Mouse (Mus musculus) kidney, postnatal 0 days (tissue): Measurements from ENCODE around the gene Prdm10. TPM values are rescaled to one million over a fixed set of nuclear protein-coding genes. Genes with fewer than 3 reads are reported as not detected.

Experiments used
- ATAC-seq: fragments of 200-750 bp; cut with Nextera tagmentation; replicated peaks from 2 replicates; pipeline ENCODE4 v1.8.0; 2017; ENCODE audit warnings: low read depth, moderate number of reproducible peaks, moderate TSS enrichment, moderate library complexity; ENCODE audit not compliant: low FRiP score
- DNase-seq: peaks from one replicate; pipeline ENCODE4 v3.0.0-alpha.2; 2016; ENCODE audit warnings: low spot score
- H3K27ac ChIP-seq: fragments of 300-500 bp; sonication (generic); 2 replicates; pipeline ENCODE4 v1.5.1; 2014; ENCODE audit warnings: mild to moderate bottlenecking
- H3K27me3 ChIP-seq: fragments of 300-500 bp; sonication (generic); 2 replicates; pipeline ENCODE4 v1.6.1; 2014; ENCODE audit warnings: low read length, mixed read lengths; ENCODE audit not compliant: insufficient read depth
- H3K36me3 ChIP-seq: fragments of 300-500 bp; sonication (generic); 2 replicates; pipeline ENCODE4 v1.6.1; 2014; ENCODE audit warnings: low read length, mixed read lengths; ENCODE audit not compliant: insufficient read depth
- H3K4me1 ChIP-seq: fragments of 300-500 bp; sonication (generic); replicated peaks from 2 replicates; pipeline ENCODE4 v1.6.1; 2014; ENCODE audit warnings: antibody characterized with exemption, low read length, mixed read lengths; ENCODE audit not compliant: insufficient read depth
- H3K4me2 ChIP-seq: fragments of 300-500 bp; sonication (generic); 2 replicates; pipeline ENCODE4 v1.6.1; 2014; ENCODE audit warnings: mild to moderate bottlenecking, low read length, moderate library complexity, mixed read lengths
- H3K4me3 ChIP-seq: fragments of 300-500 bp; sonication (generic); replicated peaks from 2 replicates; pipeline ENCODE4 v1.5.1; 2014; ENCODE audit warnings: low read depth, low read length
- H3K9ac ChIP-seq: fragments of 300-500 bp; sonication (generic); 2 replicates; pipeline ENCODE4 v1.6.1; 2014; ENCODE audit warnings: low read depth, low read length
- H3K9me3 ChIP-seq: fragments of 300-500 bp; sonication (generic); replicated peaks from 2 replicates; pipeline ENCODE4 v1.6.1; 2016; ENCODE audit warnings: low read length, inconsistent platforms, mixed read lengths
- CTCF ChIP-seq: IDR thresholded peaks from 2 replicates; pipeline ENCODE4 v1.5.1; 2016; ENCODE audit warnings: antibody characterized with exemption, low read depth, mild to moderate bottlenecking, moderate library complexity
- WGBS: fragments of 180-500 bp; shearing (Covaris S2); extraction: QIAGEN DNeasy Blood & Tissue Kit; methylation state at CpG from one replicate; pipeline ENCODE4 v1.1.7; 2014; 5-methylcytosine and 5-hydroxymethylcytosine counted together
- polyA plus RNA-seq: library from polyadenylated mRNA; unstranded; fragments of >200 nt; fragmentation: Nextera tagmentation; extraction: Ambion mirVana; gene quantifications from 2 replicates; pipeline ENCODE4 v1.2.1, GENCODE M21; 2015

Gene Prdm10
- 1.9 TPM in 2 replicates for polyA plus RNA-seq

DNA sequence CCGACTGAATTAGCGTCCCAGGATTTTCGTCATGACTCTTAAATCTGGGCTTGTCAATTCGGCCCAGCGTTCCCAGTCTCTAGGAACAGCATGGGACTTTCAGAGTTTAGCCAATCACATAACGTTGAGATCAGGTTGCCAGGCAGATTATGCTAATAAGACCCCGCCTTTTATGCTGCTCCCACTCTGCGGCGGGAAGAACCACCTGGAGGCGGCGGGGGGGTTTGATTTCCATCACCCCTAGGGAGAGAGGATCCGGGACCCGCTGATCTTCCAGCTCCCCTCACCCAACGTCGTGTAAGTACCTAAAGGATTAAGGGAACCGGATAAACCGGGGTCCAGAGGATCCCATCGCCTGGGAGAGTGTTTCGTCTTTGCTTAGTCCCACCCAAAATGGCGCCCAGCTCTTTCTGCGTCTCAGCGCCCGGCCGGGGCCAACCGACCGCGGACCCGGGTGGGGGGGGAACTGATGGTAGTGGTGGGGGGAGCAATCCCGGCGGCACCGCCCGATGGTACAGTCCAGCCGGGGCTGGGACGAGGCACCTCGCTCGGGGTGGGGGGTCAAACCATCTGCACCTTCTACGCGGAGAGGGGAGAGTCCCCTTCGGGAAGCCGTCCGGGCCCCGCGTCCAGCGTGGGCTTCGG, at the start of gene Prdm10:
Gene Prdm10, plus strand, starts transcription at position 173 of the 645 bp plus-strand sequence.
- DNase-seq = peak; percentile 99
- under 1% methylated on average over 39 of the region's 45 CpGs for WGBS

GRCm38 (mm10) chr9:31235030-31235429, 45.3 kb upstream of the Prdm10 start:
- Histone ChIP-seq H3K4me2 (no peak overlapping the region), H3K4me1 (no peaks in the 10 kb centered on the region), H3K9ac (no peak overlapping the region), H3K9me3 (no peaks in the 10 kb centered on the region), H3K27ac (no peak overlapping the region), H3K36me3 (no peaks in the 10 kb centered on the region), H3K4me3 (no peak overlapping the region), H3K27me3 (no peaks in the 10 kb centered on the region)
- TF ChIP-seq CTCF = no peak
- WGBS = 44% methylated on average over 4 of the region's 4 CpGs
- ATAC-seq (no peak), DNase-seq (no peak)

More for the DNA sequence above, at the start of gene Prdm10:
- H3K27ac ChIP-seq = peak within 1 kb of the TSS; percentile 97
- no peaks in the 10 kb centered on the region for H3K9me3 ChIP-seq
- H3K27me3 ChIP-seq = no peaks in the 10 kb centered on the region
- TF ChIP-seq CTCF = no peak
- no peaks in the 10 kb centered on the region for H3K36me3 ChIP-seq
- ATAC-seq = peak; percentile 94
- H3K4me2 ChIP-seq = peak within 1 kb of the TSS; percentile 70
- peak within 1 kb of the TSS; percentile 75 for H3K4me3 ChIP-seq
- H3K9ac ChIP-seq = peak within 1 kb of the TSS; percentile 89
- peaks cover 16% of the 10 kb centered on the region for H3K4me1 ChIP-seq

DNA sequence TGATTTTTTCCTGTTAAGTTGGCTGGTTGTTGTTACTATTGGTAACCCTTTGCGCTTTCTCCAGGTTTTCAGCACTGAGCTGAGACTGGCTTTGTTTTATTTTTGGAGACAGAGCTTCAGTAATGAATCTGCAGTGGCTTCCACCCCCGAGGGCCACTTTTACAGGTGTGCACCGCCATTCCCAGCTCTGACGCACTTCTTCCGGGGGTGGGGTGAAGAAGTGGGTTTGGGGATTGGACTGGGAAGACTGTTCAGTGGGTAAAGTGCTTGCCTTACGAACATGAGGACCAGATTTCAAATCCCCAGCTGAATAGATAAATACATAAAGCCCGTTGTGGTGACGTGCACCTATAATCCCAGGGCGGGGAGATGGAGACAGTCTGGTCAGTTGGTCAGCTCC, 44.8 kb upstream of the Prdm10 start:
- H3K27ac ChIP-seq = no peak overlapping the region
- no peak for DNase-seq
- no peaks in the 10 kb centered on the region for H3K36me3 ChIP-seq
- ATAC-seq = no peak
- H3K4me3 ChIP-seq = no peak overlapping the region
- WGBS = 80% methylated on average over 9 of the region's 9 CpGs
- H3K9ac ChIP-seq = no peak overlapping the region
- H3K27me3 ChIP-seq = no peaks in the 10 kb centered on the region
- no peaks in the 10 kb centered on the region for H3K9me3 ChIP-seq
- H3K4me2 ChIP-seq = no peak overlapping the region
- H3K4me1 ChIP-seq = no peaks in the 10 kb centered on the region
- no peak for TF ChIP-seq CTCF

DNA sequence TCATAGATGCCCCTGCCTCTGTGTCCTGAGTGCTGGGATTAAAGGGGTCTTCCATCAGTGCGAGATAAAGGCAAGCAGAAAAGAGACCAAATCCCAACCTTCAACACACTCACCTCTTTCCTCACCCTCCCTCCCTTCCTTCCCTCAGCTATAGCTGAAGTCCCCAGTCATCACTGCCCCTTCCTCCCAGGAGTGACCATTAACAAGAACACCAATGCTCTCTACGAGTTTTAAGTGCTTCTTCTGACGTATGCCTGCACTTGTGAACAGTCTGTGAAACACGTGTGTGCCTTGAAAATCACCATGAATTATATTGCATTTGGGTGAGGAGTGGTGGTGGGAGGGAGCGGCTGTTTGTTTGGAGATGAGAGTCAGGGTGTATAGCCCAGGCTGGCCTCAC, 44.3 kb upstream of the Prdm10 start:
- 56% methylated on average over 5 of the region's 5 CpGs for WGBS
- H3K27ac ChIP-seq = no peak overlapping the region
- no peak for TF ChIP-seq CTCF

GRCm38 (mm10) chr9:31238526-31238925, 41.8 kb upstream of the Prdm10 start:
- DNase-seq = no peak
- H3K27me3 ChIP-seq = no peaks in the 10 kb centered on the region
- no peak overlapping the region for H3K4me3 ChIP-seq
- H3K9me3 ChIP-seq = no peaks in the 10 kb centered on the region
- H3K36me3 ChIP-seq = no peaks in the 10 kb centered on the region
- 82% methylated on average over 2 of the region's 2 CpGs for WGBS
- no peaks in the 10 kb centered on the region for H3K4me1 ChIP-seq
- H3K9ac ChIP-seq = no peak overlapping the region
- no peak overlapping the region for H3K4me2 ChIP-seq
- no peak for ATAC-seq
- no peak overlapping the region for H3K27ac ChIP-seq
- no peak for TF ChIP-seq CTCF

More for the DNA sequence above, 44.3 kb upstream of the Prdm10 start:
- H3K36me3 ChIP-seq = no peaks in the 10 kb centered on the region
- no peak overlapping the region for H3K4me2 ChIP-seq
- no peak overlapping the region for H3K9ac ChIP-seq
- no peak for ATAC-seq
- no peaks in the 10 kb centered on the region for H3K27me3 ChIP-seq
- H3K9me3 ChIP-seq = no peaks in the 10 kb centered on the region
- no peak overlapping the region for H3K4me3 ChIP-seq
- no peaks in the 10 kb centered on the region for H3K4me1 ChIP-seq
- DNase-seq = no peak

- no peak for DNase-seq
- Histone ChIP-seq H3K4me3 (no peak overlapping the region), H3K27me3 (no peaks in the 10 kb centered on the region), H3K27ac (no peak overlapping the region), H3K9me3 (no peaks in the 10 kb centered on the region), H3K36me3 (no peaks in the 10 kb centered on the region), H3K4me2 (no peak overlapping the region), H3K9ac (no peak overlapping the region), H3K4me1 (no peaks in the 10 kb centered on the region)
- no peak for TF ChIP-seq CTCF
- no peak for ATAC-seq
- WGBS = 85% methylated on average over 2 of the region's 2 CpGs
Observed at GRCm38 (mm10) chr9:31239551-31239950, 40.8 kb upstream of the Prdm10 start.
